Mouse (Mus musculus): ENCODE results near the gene Magi1. TPM values are rescaled to one million over a fixed set of nuclear protein-coding genes. Genes with fewer than 3 reads are reported as not detected.

Gene Magi1
- polyA plus RNA-seq, 1 experiment from 2014 or later: 28.5 TPM

- H3K27ac ChIP-seq (ENCODE audit: low read depth, low read length): no peak overlapping the region
- H3K27me3 ChIP-seq (ENCODE audit: control insufficient read depth, insufficient read depth, low read length): no peaks in the 10 kb centered on the region
- H3K4me3 ChIP-seq (ENCODE audit: low read depth, low read length): no peak overlapping the region
- DNase-seq (ENCODE audit: low spot score, missing footprints): no peak
- H3K36me3 ChIP-seq (ENCODE audit: control insufficient read depth, insufficient read depth, low read length): no peaks in the 10 kb centered on the region
- H3K9me3 ChIP-seq (ENCODE audit: control insufficient read depth, low read length): no peaks in the 10 kb centered on the region
- WGBS: 40% methylated on average over 4 of the region's 4 CpGs
- ATAC-seq (ENCODE audit: low FRiP score): no peak
- H3K4me1 ChIP-seq (ENCODE audit: control insufficient read depth, insufficient read depth, low read length): peaks cover 4% of the 10 kb centered on the region; the same call in 1 of the 2 replicates
- no peak overlapping the region for H3K9ac ChIP-seq (ENCODE audit: low read length)
- H3K4me2 ChIP-seq: no peak overlapping the region
These were observed 132.8 kb downstream of the Magi1 start for GRCm38 (mm10) chr6:94150876-94151275.

GRCm38 (mm10) chr6:94149800-94150199 is 133.9 kb downstream of the Magi1 start:
- Histone ChIP-seq H3K27me3 (ENCODE audit: control insufficient read depth, insufficient read depth, low read length) (no peaks in the 10 kb centered on the region), H3K9ac (ENCODE audit: low read length) (no peak overlapping the region), H3K4me2 (no peak overlapping the region), H3K27ac (ENCODE audit: low read depth, low read length) (no peak overlapping the region), H3K36me3 (ENCODE audit: control insufficient read depth, insufficient read depth, low read length) (no peaks in the 10 kb centered on the region), H3K4me3 (ENCODE audit: low read depth, low read length) (no peak overlapping the region), H3K9me3 (ENCODE audit: control insufficient read depth, low read length) (no peaks in the 10 kb centered on the region), H3K4me1 (ENCODE audit: control insufficient read depth, insufficient read depth, low read length) (peaks cover 4% of the 10 kb centered on the region; the same call in 1 of the 2 replicates)
- ATAC-seq (ENCODE audit: low FRiP score) (no peak), DNase-seq (ENCODE audit: low spot score, missing footprints) (no peak)
- 66% methylated on average over 2 of the region's 2 CpGs for WGBS

- no peak for ATAC-seq (ENCODE audit: low FRiP score)
- Histone ChIP-seq H3K9me3 (ENCODE audit: control insufficient read depth, low read length) (no peaks in the 10 kb centered on the region), H3K27ac (ENCODE audit: low read depth, low read length) (no peak overlapping the region), H3K27me3 (ENCODE audit: control insufficient read depth, insufficient read depth, low read length) (no peaks in the 10 kb centered on the region), H3K36me3 (ENCODE audit: control insufficient read depth, insufficient read depth, low read length) (no peaks in the 10 kb centered on the region), H3K4me2 (no peak overlapping the region), H3K4me1 (ENCODE audit: control insufficient read depth, insufficient read depth, low read length) (peaks cover 3% of the 10 kb centered on the region; the same call in 1 of the 2 replicates), H3K9ac (ENCODE audit: low read length) (no peak overlapping the region), H3K4me3 (ENCODE audit: low read depth, low read length) (no peak overlapping the region)
- WGBS: 85% methylated on average over 1 of the region's 1 CpGs
- DNase-seq (ENCODE audit: low spot score, missing footprints): no peak
These were observed 137.6 kb downstream of the Magi1 start for GRCm38 (mm10) chr6:94146206-94146493.

GRCm38 (mm10) chr6:94145430-94146205 is 138.1 kb downstream of the Magi1 start:
- no peaks in the 10 kb centered on the region for H3K36me3 ChIP-seq (ENCODE audit: control insufficient read depth, insufficient read depth, low read length)
- H3K9ac ChIP-seq (ENCODE audit: low read length): no peak overlapping the region
- H3K27me3 ChIP-seq (ENCODE audit: control insufficient read depth, insufficient read depth, low read length): no peaks in the 10 kb centered on the region
- no peaks in the 10 kb centered on the region for H3K4me1 ChIP-seq (ENCODE audit: control insufficient read depth, insufficient read depth, low read length)
- H3K27ac ChIP-seq (ENCODE audit: low read depth, low read length): no peak overlapping the region
- no peak overlapping the region for H3K4me3 ChIP-seq (ENCODE audit: low read depth, low read length)
- DNase-seq (ENCODE audit: low spot score, missing footprints) (no peak), ATAC-seq (ENCODE audit: low FRiP score) (no peak)
- no peaks in the 10 kb centered on the region for H3K9me3 ChIP-seq (ENCODE audit: control insufficient read depth, low read length)
- no peak overlapping the region for H3K4me2 ChIP-seq
- WGBS: 90% methylated on average over 8 of the region's 8 CpGs

GRCm38 (mm10) chr6:94142493-94142892 is 141.2 kb downstream of the Magi1 start:
- H3K36me3 ChIP-seq (ENCODE audit: control insufficient read depth, insufficient read depth, low read length): no peaks in the 10 kb centered on the region
- no peak overlapping the region for H3K27ac ChIP-seq (ENCODE audit: low read depth, low read length)
- no peak overlapping the region for H3K4me2 ChIP-seq
- no peak for DNase-seq (ENCODE audit: low spot score, missing footprints)
- H3K9ac ChIP-seq (ENCODE audit: low read length): no peak overlapping the region
- H3K4me3 ChIP-seq (ENCODE audit: low read depth, low read length): no peak overlapping the region
- H3K27me3 ChIP-seq (ENCODE audit: control insufficient read depth, insufficient read depth, low read length): no peaks in the 10 kb centered on the region
- no peaks in the 10 kb centered on the region for H3K9me3 ChIP-seq (ENCODE audit: control insufficient read depth, low read length)
- no peak for ATAC-seq (ENCODE audit: low FRiP score)
- no peaks in the 10 kb centered on the region for H3K4me1 ChIP-seq (ENCODE audit: control insufficient read depth, insufficient read depth, low read length)
- WGBS: 95% methylated on average over 2 of the region's 2 CpGs

- WGBS: 55% methylated on average over 2 of the region's 2 CpGs
- no peak overlapping the region for H3K4me3 ChIP-seq (ENCODE audit: low read depth, low read length)
These were observed 142.2 kb downstream of the Magi1 start for GRCm38 (mm10) chr6:94141496-94141895.

GRCm38 (mm10) chr6:94139952-94140414 is 143.7 kb downstream of the Magi1 start:
- Histone ChIP-seq H3K36me3 (ENCODE audit: control insufficient read depth, insufficient read depth, low read length) (no peaks in the 10 kb centered on the region), H3K9me3 (ENCODE audit: control insufficient read depth, low read length) (no peaks in the 10 kb centered on the region), H3K27me3 (ENCODE audit: control insufficient read depth, insufficient read depth, low read length) (no peaks in the 10 kb centered on the region), H3K4me2 (no peak overlapping the region), H3K9ac (ENCODE audit: low read length) (no peak overlapping the region), H3K4me3 (ENCODE audit: low read depth, low read length) (no peak overlapping the region), H3K4me1 (ENCODE audit: control insufficient read depth, insufficient read depth, low read length) (0 out of 2 replicates have a peak, but pooled peaks cover 4% of the 10 kb centered on the region), H3K27ac (ENCODE audit: low read depth, low read length) (no peak overlapping the region)
- DNase-seq (ENCODE audit: low spot score, missing footprints): no peak
- 84% methylated on average over 3 of the region's 3 CpGs for WGBS
- no peak for ATAC-seq (ENCODE audit: low FRiP score)

More at GRCm38 (mm10) chr6:94141496-94141895, 142.2 kb downstream of the Magi1 start:
- Histone ChIP-seq H3K27ac (ENCODE audit: low read depth, low read length) (no peak overlapping the region), H3K36me3 (ENCODE audit: control insufficient read depth, insufficient read depth, low read length) (no peaks in the 10 kb centered on the region), H3K4me2 (no peak overlapping the region), H3K27me3 (ENCODE audit: control insufficient read depth, insufficient read depth, low read length) (no peaks in the 10 kb centered on the region), H3K4me1 (ENCODE audit: control insufficient read depth, insufficient read depth, low read length) (no peaks in the 10 kb centered on the region), H3K9me3 (ENCODE audit: control insufficient read depth, low read length) (no peaks in the 10 kb centered on the region), H3K9ac (ENCODE audit: low read length) (no peak overlapping the region)
- ATAC-seq (ENCODE audit: low FRiP score) (no peak), DNase-seq (ENCODE audit: low spot score, missing footprints) (no peak)

- Histone ChIP-seq H3K9ac (ENCODE audit: low read length) (no peak overlapping the region), H3K27ac (ENCODE audit: low read depth, low read length) (no peak overlapping the region), H3K9me3 (ENCODE audit: control insufficient read depth, low read length) (no peaks in the 10 kb centered on the region), H3K27me3 (ENCODE audit: control insufficient read depth, insufficient read depth, low read length) (no peaks in the 10 kb centered on the region), H3K36me3 (ENCODE audit: control insufficient read depth, insufficient read depth, low read length) (no peaks in the 10 kb centered on the region), H3K4me3 (ENCODE audit: low read depth, low read length) (no peak overlapping the region), H3K4me1 (ENCODE audit: control insufficient read depth, insufficient read depth, low read length) (peaks cover 9% of the 10 kb centered on the region; the same call in 1 of the 2 replicates), H3K4me2 (no peak overlapping the region)
- WGBS: 62% methylated on average over 3 of the region's 3 CpGs
- DNase-seq (ENCODE audit: low spot score, missing footprints) (no peak), ATAC-seq (ENCODE audit: low FRiP score) (no peak)
These were observed 147.0 kb downstream of the Magi1 start for GRCm38 (mm10) chr6:94136693-94137092.

- Histone ChIP-seq H3K4me1 (ENCODE audit: control insufficient read depth, insufficient read depth, low read length) (peaks cover 9% of the 10 kb centered on the region; the same call in 1 of the 2 replicates), H3K27ac (ENCODE audit: low read depth, low read length) (no peak overlapping the region), H3K36me3 (ENCODE audit: control insufficient read depth, insufficient read depth, low read length) (no peaks in the 10 kb centered on the region), H3K9ac (ENCODE audit: low read length) (no peak overlapping the region), H3K9me3 (ENCODE audit: control insufficient read depth, low read length) (no peaks in the 10 kb centered on the region), H3K4me3 (ENCODE audit: low read depth, low read length) (no peak overlapping the region), H3K27me3 (ENCODE audit: control insufficient read depth, insufficient read depth, low read length) (no peaks in the 10 kb centered on the region), H3K4me2 (no peak overlapping the region)
- 47% methylated on average over 5 of the region's 5 CpGs for WGBS
- DNase-seq (ENCODE audit: low spot score, missing footprints) (no peak), ATAC-seq (ENCODE audit: low FRiP score) (no peak)
These were observed 149.6 kb downstream of the Magi1 start for GRCm38 (mm10) chr6:94134159-94134558.
